Mouse (Mus musculus): Measurements from ENCODE around the gene Oprm1.

DNA sequence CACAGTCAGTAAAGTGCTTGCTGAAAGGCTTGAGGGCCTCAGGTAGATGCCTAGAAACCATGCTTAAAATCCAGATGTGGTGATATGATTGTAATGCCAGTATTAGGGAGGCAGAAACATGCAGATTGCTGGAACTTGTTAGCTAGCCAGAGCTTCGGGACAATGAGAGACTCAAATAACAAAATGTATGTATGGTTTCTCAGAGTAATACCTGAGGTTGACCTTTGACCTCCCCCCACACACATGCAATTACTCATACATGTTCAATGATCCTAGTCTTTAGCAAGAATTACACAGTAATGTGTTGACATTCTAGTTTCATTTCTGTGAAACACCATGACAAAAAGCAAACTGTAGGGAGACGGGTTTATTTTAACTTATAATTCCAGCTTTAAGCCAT is 225.1 kb downstream of the Oprm1 start:
- no peak for TF ChIP-seq CTCF (IDR thresholded peaks at IDR 0.05; ENCODE audit: control insufficient read depth, insufficient read depth, insufficient replicate concordance, low read depth, low read length)
- no peak for TF ChIP-seq POLR2A (IDR thresholded peaks at IDR 0.05; ENCODE audit: control insufficient read depth, low read depth, low read length)

All from testis, adult 2 months (tissue).